Mouse (Mus musculus) forebrain, embryonic 16.5 days (tissue): ENCODE results near the gene Bpifa2. TPM values are rescaled to one million over a fixed set of nuclear protein-coding genes. Genes with fewer than 3 reads are reported as not detected.
"Not testable (repeated sequence)": the region's sequence is repeated elsewhere in the genome, so short reads cannot be mapped to it uniquely, and the experiment has no call there.

Experiments used
- ATAC-seq: fragments of 200-750 bp; cut with Nextera tagmentation; 2 replicates; pipeline ENCODE4 v1.8.0; 2017; ENCODE audit warnings: mild to moderate bottlenecking, moderate library complexity
- H3K27ac ChIP-seq: fragments of 300-500 bp; sonication (generic); 2 replicates; pipeline ENCODE4 v1.5.1; 2014; ENCODE audit warnings: low read length, control low read depth
- H3K27me3 ChIP-seq: fragments of 300-500 bp; sonication (generic); replicated peaks from 2 replicates; pipeline ENCODE4 v1.6.1; 2014; ENCODE audit warnings: low read length; ENCODE audit not compliant: control insufficient read depth, insufficient read depth
- H3K36me3 ChIP-seq: fragments of 300-500 bp; sonication (generic); 2 replicates; pipeline ENCODE4 v1.6.1; 2014; ENCODE audit not compliant: control insufficient read depth, insufficient read depth
- H3K4me1 ChIP-seq: fragments of 300-500 bp; sonication (generic); replicated peaks from 2 replicates; pipeline ENCODE4 v1.6.1; 2014; ENCODE audit warnings: low read length; ENCODE audit not compliant: control insufficient read depth, insufficient read depth
- H3K4me2 ChIP-seq: fragments of 300-500 bp; sonication (generic); 2 replicates; pipeline ENCODE4 v1.6.1; 2014; ENCODE audit warnings: mild to moderate bottlenecking, low read length, control low read depth
- H3K4me3 ChIP-seq: fragments of 300-500 bp; sonication (generic); replicated peaks from 2 replicates; pipeline ENCODE4 v1.5.1; 2014; ENCODE audit warnings: mild to moderate bottlenecking, low read length, control low read depth
- H3K9ac ChIP-seq: fragments of 300-500 bp; sonication (generic); replicated peaks from 2 replicates; pipeline ENCODE4 v1.6.1; 2014; ENCODE audit warnings: low read depth, low read length, control low read depth
- H3K9me3 ChIP-seq: fragments of 300-500 bp; sonication (generic); 2 replicates; pipeline ENCODE4 v1.6.1; 2016; ENCODE audit warnings: low read length; ENCODE audit not compliant: control insufficient read depth
- WGBS: fragments of 180-500 bp; shearing (Covaris S2); extraction: QIAGEN DNeasy Blood & Tissue Kit; methylation state at CpG from one replicate; pipeline ENCODE4 v1.1.7; 2014; 5-methylcytosine and 5-hydroxymethylcytosine counted together
- polyA plus RNA-seq: library from polyadenylated mRNA; unstranded; fragments of >200 nt; fragmentation: Nextera tagmentation; extraction: Ambion mirVana; gene quantifications from 2 replicates; pipeline ENCODE4 v1.2.1, GENCODE M21; 2015

Gene Bpifa2
- polyA plus RNA-seq, 1 experiment from 2014 or later = not detected

- no peak for ATAC-seq
- whole genome bisulfite sequencing = 85% methylated on average over 4 of the region's 4 CpGs
- no peak overlapping the region for H3K4me3 ChIP-seq
- no peak overlapping the region for H3K4me2 ChIP-seq
- no peaks in the 10 kb centered on the region for H3K9me3 ChIP-seq
- no peaks in the 10 kb centered on the region for H3K4me1 ChIP-seq
- no peak overlapping the region for H3K27ac ChIP-seq
- H3K27me3 ChIP-seq = no peaks in the 10 kb centered on the region
- H3K36me3 ChIP-seq = no peaks in the 10 kb centered on the region
- no peak overlapping the region for H3K9ac ChIP-seq
Measured at GRCm38 (mm10) chr2:154005734-154006133, 2.3 kb upstream of the Bpifa2 start.

DNA sequence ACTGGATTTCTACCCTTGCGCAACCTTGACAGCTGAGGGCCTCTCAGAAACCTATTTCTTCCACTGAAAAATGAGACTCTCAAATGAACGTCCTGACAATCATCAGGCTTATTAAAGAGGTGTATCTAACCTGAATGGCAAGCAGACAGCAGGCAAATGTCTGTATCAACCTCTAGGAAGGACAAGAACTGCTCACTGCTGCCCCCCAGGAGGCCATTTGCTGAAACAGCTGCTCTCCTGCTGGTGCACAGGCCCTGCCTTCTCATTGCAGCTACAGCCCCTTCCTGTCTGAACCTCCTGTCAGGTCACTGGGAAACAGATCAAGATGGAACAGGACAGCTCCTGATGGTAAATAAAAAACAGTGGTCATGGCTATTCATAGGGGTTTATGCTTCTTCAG is 1.7 kb upstream of the Bpifa2 start:
- Histone ChIP-seq H3K36me3 (no peaks in the 10 kb centered on the region), H3K9me3 (no peaks in the 10 kb centered on the region), H3K27me3 (no peaks in the 10 kb centered on the region), H3K9ac (no peak overlapping the region), H3K27ac (no peak overlapping the region), H3K4me3 (no peak overlapping the region), H3K4me2 (no peak overlapping the region), H3K4me1 (no peaks in the 10 kb centered on the region)
- WGBS = 88% methylated on average over 2 of the region's 2 CpGs
- no peak for ATAC-seq

- no peaks in the 10 kb centered on the region for H3K27me3 ChIP-seq
- H3K4me2 ChIP-seq = no peak overlapping the region
- WGBS = 88% methylated on average over 1 of the region's 1 CpGs
- no peak for ATAC-seq
- H3K27ac ChIP-seq = no peak overlapping the region
- no peak overlapping the region for H3K9ac ChIP-seq
- no peaks in the 10 kb centered on the region for H3K4me1 ChIP-seq
- H3K9me3 ChIP-seq = no peaks in the 10 kb centered on the region
- H3K36me3 ChIP-seq = no peaks in the 10 kb centered on the region
- no peak overlapping the region for H3K4me3 ChIP-seq
Measured at GRCm38 (mm10) chr2:154007381-154007780, 684 bp upstream of the Bpifa2 start.

GRCm38 (mm10) chr2:154017990-154018389 is 9.9 kb downstream of the Bpifa2 start:
- WGBS = 96% methylated on average over 1 of the region's 1 CpGs
- H3K27ac ChIP-seq = no peak overlapping the region
- ATAC-seq = no peak
- H3K4me1 ChIP-seq = no peaks in the 10 kb centered on the region
- no peaks in the 10 kb centered on the region for H3K27me3 ChIP-seq
- H3K9ac ChIP-seq = no peak overlapping the region
- H3K9me3 ChIP-seq = no peaks in the 10 kb centered on the region
- H3K36me3 ChIP-seq = no peaks in the 10 kb centered on the region
- H3K4me3 ChIP-seq = no peak overlapping the region
- no peak overlapping the region for H3K4me2 ChIP-seq

DNA sequence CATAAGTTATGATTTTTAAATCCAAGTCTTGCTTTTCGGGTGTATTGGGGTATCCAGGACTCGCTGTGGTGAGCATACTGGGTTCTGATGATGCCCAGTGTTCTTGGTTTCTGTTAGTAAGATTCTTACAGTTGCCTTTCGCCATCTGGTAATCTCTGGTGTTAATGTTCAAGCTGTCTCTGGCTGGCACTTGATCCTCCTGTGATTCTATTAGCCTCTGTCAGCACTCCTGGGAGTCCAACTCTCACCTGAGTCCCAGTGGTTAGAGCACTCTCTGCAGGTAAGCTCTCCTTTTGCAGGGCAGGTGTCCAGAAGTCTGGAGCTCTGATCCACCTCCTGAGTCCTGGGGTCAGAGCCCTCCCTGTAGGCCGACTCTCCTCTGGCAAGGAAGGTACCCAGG is 16.6 kb downstream of the Bpifa2 start:
- WGBS = 84% methylated on average over 4 of the region's 4 CpGs
- not testable (repeated sequence) for H3K4me3 ChIP-seq, H3K27ac ChIP-seq, H3K36me3 ChIP-seq, H3K9ac ChIP-seq, H3K4me2 ChIP-seq, ATAC-seq, H3K4me1 ChIP-seq, H3K9me3 ChIP-seq, H3K27me3 ChIP-seq

GRCm38 (mm10) chr2:154038932-154039331 is 30.9 kb downstream of the Bpifa2 start:
- Histone ChIP-seq H3K9ac (no peak overlapping the region), H3K36me3 (no peaks in the 10 kb centered on the region)
- 58% methylated on average over 2 of the region's 2 CpGs for WGBS

DNA sequence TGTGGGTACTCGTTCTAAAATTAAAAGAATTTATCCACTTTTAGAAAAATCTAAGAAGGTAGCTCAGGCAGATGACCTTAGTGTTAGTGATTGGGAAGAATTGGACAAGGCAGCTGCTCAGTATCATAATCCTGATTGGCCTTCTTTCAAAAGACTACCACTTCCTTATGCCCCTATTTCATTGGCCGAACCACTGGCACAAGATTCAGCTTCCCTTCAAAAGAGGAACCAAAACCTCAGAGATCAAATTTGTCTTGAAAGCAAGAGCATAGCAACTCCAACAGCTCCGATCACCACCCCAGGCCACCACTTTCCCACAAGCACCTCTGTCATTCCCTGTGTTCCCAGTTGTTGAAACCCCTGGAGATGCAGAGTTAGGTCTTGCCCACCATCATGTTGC is 36.7 kb downstream of the Bpifa2 start:
- H3K4me2 ChIP-seq = no peak overlapping the region
- no peaks in the 10 kb centered on the region for H3K9me3 ChIP-seq
- ATAC-seq = no peak
- H3K27ac ChIP-seq = no peak overlapping the region
- no peak overlapping the region for H3K4me3 ChIP-seq
- H3K27me3 ChIP-seq = no peaks in the 10 kb centered on the region
- H3K4me1 ChIP-seq = no peaks in the 10 kb centered on the region
- 94% methylated on average over 3 of the region's 3 CpGs for WGBS
- no peak overlapping the region for H3K9ac ChIP-seq
- H3K36me3 ChIP-seq = no peaks in the 10 kb centered on the region

More at GRCm38 (mm10) chr2:154038932-154039331, 30.9 kb downstream of the Bpifa2 start:
- H3K27ac ChIP-seq = no peak overlapping the region
- no peaks in the 10 kb centered on the region for H3K9me3 ChIP-seq
- no peak overlapping the region for H3K4me3 ChIP-seq
- H3K4me2 ChIP-seq = no peak overlapping the region
- no peak for ATAC-seq
- H3K4me1 ChIP-seq = no peaks in the 10 kb centered on the region
- H3K27me3 ChIP-seq = no peaks in the 10 kb centered on the region

DNA sequence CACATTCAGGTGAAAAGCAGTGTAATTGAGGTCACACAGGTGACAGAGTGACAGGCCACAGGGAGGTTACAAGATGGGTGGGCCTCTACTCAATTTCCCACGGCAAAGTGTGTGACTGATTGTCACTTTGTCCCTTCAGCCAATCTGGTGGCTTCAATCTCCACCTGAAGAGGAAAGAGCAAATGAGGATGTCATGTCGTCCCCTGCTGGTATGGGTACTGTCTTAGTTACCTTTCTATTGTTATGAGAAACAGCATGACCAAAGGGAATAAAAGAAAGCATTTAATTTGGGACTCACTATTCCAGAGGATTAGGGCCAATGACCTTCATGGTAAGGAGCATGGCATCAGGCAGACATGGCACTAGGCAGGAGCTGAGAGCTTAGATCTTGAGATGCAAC is 50.6 kb downstream of the Bpifa2 start:
- no peaks in the 10 kb centered on the region for H3K9me3 ChIP-seq
- no peaks in the 10 kb centered on the region for H3K27me3 ChIP-seq
- WGBS = 71% methylated on average over 2 of the region's 2 CpGs
- H3K4me2 ChIP-seq = no peak overlapping the region
- H3K4me1 ChIP-seq = no peaks in the 10 kb centered on the region
- no peak overlapping the region for H3K27ac ChIP-seq
- ATAC-seq = no peak
- no peak overlapping the region for H3K4me3 ChIP-seq
- no peak overlapping the region for H3K9ac ChIP-seq
- H3K36me3 ChIP-seq = no peaks in the 10 kb centered on the region

Other genes with a start within 250 kb of the Bpifa2 start
- 0.27 TPM in 1 of 2 replicates, not detected in the other for gene Efcab8, start 228.3 kb upstream of the Bpifa2 start, polyA plus RNA-seq
- gene Sun5, start 137.2 kb upstream of the Bpifa2 start, polyA plus RNA-seq = not detected in 2 replicates
- not detected in 2 replicates for gene Bpifb2, start 133.2 kb upstream of the Bpifa2 start, polyA plus RNA-seq
- not detected in 2 replicates for gene Bpifb6, start 107.9 kb upstream of the Bpifa2 start, polyA plus RNA-seq
- gene Bpifb3, start 90.0 kb upstream of the Bpifa2 start, polyA plus RNA-seq = not detected in 2 replicates
- not detected in 2 replicates for gene Bpifb4, start 70.1 kb upstream of the Bpifa2 start, polyA plus RNA-seq
- not detected in 2 replicates for gene Bpifa6, start 33.3 kb upstream of the Bpifa2 start, polyA plus RNA-seq
- gene Bpifa3, start 122.1 kb downstream of the Bpifa2 start, polyA plus RNA-seq = not detected in 2 replicates
- 19.8 TPM in 1 of 2 replicates, not detected in the other for gene Bpifa1, start 134.6 kb downstream of the Bpifa2 start, polyA plus RNA-seq
- gene Bpifa5, start 154.3 kb downstream of the Bpifa2 start, polyA plus RNA-seq = not detected in 2 replicates
- gene Bpifb1, start 182.6 kb downstream of the Bpifa2 start, polyA plus RNA-seq = 0.20 and 0.34 TPM in 2 replicates
- gene Bpifb5, start 215.5 kb downstream of the Bpifa2 start, polyA plus RNA-seq = 0.13 and 0.20 TPM in 2 replicates
- not detected in 2 replicates for gene Bpifb9a, start 249.6 kb downstream of the Bpifa2 start, polyA plus RNA-seq